Mouse (Mus musculus) hindbrain, embryonic 14.5 days (tissue): Measurements from ENCODE around the gene Tapbpl. TPM values are rescaled to one million over a fixed set of nuclear protein-coding genes. Genes with fewer than 3 reads are reported as not detected.

Experiments
- ATAC-seq: fragments of 200-750 bp; cut with Nextera tagmentation; 2 replicates; pipeline ENCODE4 v1.8.0; 2017; ENCODE audit warnings: moderate number of reproducible peaks, mild to moderate bottlenecking, moderate TSS enrichment, moderate library complexity; ENCODE audit not compliant: low FRiP score
- DNase-seq: peaks from one replicate; pipeline ENCODE4 v3.0.0-alpha.2; 2015; ENCODE audit warnings: low spot score
- H3K27ac ChIP-seq: fragments of 300-500 bp; sonication (generic); 2 replicates; pipeline ENCODE4 v1.5.1; 2014; ENCODE audit warnings: mild to moderate bottlenecking, moderate library complexity
- H3K27me3 ChIP-seq: fragments of 300-500 bp; sonication (generic); 2 replicates; pipeline ENCODE4 v1.6.1; 2014; ENCODE audit warnings: mild to moderate bottlenecking, low read length, mixed read lengths; ENCODE audit not compliant: control insufficient read depth, insufficient read depth
- H3K36me3 ChIP-seq: fragments of 300-500 bp; sonication (generic); replicated peaks from 2 replicates; pipeline ENCODE4 v1.6.1; 2014; ENCODE audit not compliant: control insufficient read depth, insufficient read depth
- H3K4me1 ChIP-seq: fragments of 300-500 bp; sonication (generic); replicated peaks from 2 replicates; pipeline ENCODE4 v1.6.1; 2014; ENCODE audit warnings: antibody characterized with exemption, low read length, mixed read lengths; ENCODE audit not compliant: control insufficient read depth, insufficient read depth
- H3K4me2 ChIP-seq: fragments of 300-500 bp; sonication (generic); replicated peaks from 2 replicates; pipeline ENCODE4 v1.6.1; 2014; ENCODE audit warnings: mild to moderate bottlenecking, moderate library complexity
- H3K4me3 ChIP-seq: fragments of 300-500 bp; sonication (generic); replicated peaks from 2 replicates; pipeline ENCODE4 v1.5.1; 2014; ENCODE audit warnings: mild to moderate bottlenecking, low read length
- H3K9ac ChIP-seq: fragments of 300-500 bp; sonication (generic); 2 replicates; pipeline ENCODE4 v1.6.1; 2014
- H3K9me3 ChIP-seq: fragments of 300-500 bp; sonication (generic); 2 replicates; pipeline ENCODE4 v1.6.1; 2016; ENCODE audit warnings: low read length; ENCODE audit not compliant: control insufficient read depth
- WGBS: fragments of 180-500 bp; shearing (Covaris S2); extraction: QIAGEN DNeasy Blood & Tissue Kit; methylation state at CpG from one replicate; pipeline ENCODE4 v1.1.7; 2014; 5-methylcytosine and 5-hydroxymethylcytosine counted together
- polyA plus RNA-seq: library from polyadenylated mRNA; unstranded; fragments of >200 nt; fragmentation: Nextera tagmentation; extraction: Ambion mirVana; gene quantifications from 2 replicates; pipeline ENCODE4 v1.2.1, GENCODE M21; 2014

Tapbpl gene
- polyA plus RNA-seq, 1 experiment from 2014 or later = 5.3 TPM

DNA sequence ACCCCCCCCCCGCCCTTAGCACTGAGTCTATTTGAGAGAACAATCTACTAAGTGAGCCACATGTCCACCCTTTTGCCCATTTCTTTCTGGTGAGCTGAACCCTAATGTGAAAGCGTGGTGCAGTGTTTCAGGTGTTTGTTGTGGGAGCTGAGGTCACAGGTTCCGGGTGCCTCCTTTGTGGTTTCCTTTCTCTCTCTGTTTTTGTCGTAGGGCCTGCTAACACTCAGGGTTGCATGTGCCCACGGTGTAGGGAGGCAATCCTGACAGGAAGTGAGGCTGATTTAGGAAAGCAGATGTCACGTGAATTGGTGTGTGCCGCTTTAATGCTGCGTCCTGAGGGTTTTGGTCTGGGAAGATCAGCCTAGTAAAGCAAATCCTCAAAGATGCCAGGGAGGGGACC lies 9.9 kb upstream of the Tapbpl start:
- Histone ChIP-seq H3K27me3 (no peaks in the 10 kb centered on the region), H3K9ac (no peak overlapping the region), H3K36me3 (no peaks in the 10 kb centered on the region), H3K9me3 (no peaks in the 10 kb centered on the region), H3K27ac (no peak overlapping the region), H3K4me1 (no peaks in the 10 kb centered on the region), H3K4me3 (no peak overlapping the region), H3K4me2 (no peak overlapping the region)
- WGBS = 91% methylated on average over 8 of the region's 8 CpGs
- ATAC-seq (no peak), DNase-seq (no peak)

DNA sequence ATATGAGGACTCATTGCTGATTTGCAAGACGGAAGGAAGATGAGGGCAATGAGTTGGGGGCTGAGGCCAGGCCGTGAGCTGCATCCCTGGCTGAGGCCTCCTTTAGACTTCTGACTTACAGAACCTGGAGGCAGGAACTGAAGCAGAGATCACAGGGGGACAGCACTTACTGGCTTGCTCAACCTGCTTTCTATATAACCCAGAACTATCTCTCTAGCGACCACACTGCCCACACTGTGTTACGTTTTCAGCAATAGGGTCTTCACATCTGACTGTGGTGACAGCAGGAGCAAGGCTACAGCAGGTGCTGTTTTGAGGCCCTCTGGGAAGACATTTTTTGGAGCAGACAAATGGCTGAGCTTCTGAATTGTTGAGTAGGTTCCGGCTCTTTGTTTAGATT lies 9.0 kb upstream of the Tapbpl start:
- ATAC-seq (no peak), DNase-seq (no peak)
- Histone ChIP-seq H3K9me3 (no peaks in the 10 kb centered on the region), H3K4me1 (no peaks in the 10 kb centered on the region), H3K9ac (no peak overlapping the region), H3K27ac (no peak overlapping the region), H3K4me3 (no peak overlapping the region), H3K4me2 (no peak overlapping the region), H3K36me3 (no peaks in the 10 kb centered on the region), H3K27me3 (no peaks in the 10 kb centered on the region)
- WGBS = 82% methylated on average over 5 of the region's 5 CpGs

DNA sequence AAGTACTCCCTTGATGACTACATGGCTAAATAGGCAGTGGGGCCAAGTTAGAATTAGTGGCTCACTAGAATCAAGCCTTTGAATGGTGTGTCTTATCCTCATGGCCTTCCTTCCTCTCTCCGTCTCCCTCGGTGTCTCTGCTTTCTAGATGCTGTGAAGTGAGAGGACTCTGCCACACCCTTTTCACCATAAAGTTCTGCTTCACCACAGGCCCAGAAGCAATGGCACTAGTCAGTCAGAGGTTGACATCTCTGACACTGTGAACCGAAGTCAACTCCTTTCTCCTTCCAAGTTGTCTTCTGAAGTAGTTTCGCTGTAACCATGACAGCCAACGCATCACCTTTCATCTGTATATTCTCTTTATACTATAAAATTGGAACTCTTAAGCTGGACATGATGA lies 7.9 kb upstream of the Tapbpl start:
- no peaks in the 10 kb centered on the region for H3K4me1 ChIP-seq
- WGBS = 94% methylated on average over 5 of the region's 5 CpGs
- ATAC-seq = no peak

DNA sequence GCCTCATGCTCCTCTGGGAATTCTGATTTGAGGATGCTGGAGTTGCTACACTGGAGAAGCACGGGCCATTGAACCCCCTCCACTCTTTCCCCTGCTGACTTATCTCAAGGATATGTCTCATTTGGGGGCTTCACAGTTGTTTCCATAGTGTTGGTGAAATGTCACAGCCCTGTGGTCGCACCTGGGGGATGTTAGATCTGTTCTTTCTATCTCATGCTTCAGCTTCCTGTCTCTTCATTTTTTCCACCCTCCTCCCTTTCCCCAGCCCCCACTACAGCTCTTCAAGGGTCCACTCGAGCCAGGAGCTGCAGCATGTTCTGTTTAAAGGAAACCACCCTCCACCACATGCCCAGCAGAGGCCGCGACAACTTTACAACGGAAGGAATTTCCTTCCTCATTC lies 6.7 kb upstream of the Tapbpl start:
- Histone ChIP-seq H3K27me3 (no peaks in the 10 kb centered on the region), H3K9me3 (no peaks in the 10 kb centered on the region), H3K27ac (no peak overlapping the region), H3K4me3 (no peak overlapping the region), H3K4me1 (no peaks in the 10 kb centered on the region), H3K9ac (no peak overlapping the region), H3K36me3 (no peaks in the 10 kb centered on the region), H3K4me2 (no peak overlapping the region)
- DNase-seq (no peak), ATAC-seq (no peak)
- 77% methylated on average over 6 of the region's 6 CpGs for WGBS

More for the DNA sequence above, 7.9 kb upstream of the Tapbpl start:
- H3K4me2 ChIP-seq = no peak overlapping the region
- no peak overlapping the region for H3K27ac ChIP-seq
- no peak for DNase-seq
- no peak overlapping the region for H3K4me3 ChIP-seq
- no peaks in the 10 kb centered on the region for H3K36me3 ChIP-seq
- H3K9ac ChIP-seq = no peak overlapping the region
- H3K27me3 ChIP-seq = no peaks in the 10 kb centered on the region
- H3K9me3 ChIP-seq = no peaks in the 10 kb centered on the region

DNA sequence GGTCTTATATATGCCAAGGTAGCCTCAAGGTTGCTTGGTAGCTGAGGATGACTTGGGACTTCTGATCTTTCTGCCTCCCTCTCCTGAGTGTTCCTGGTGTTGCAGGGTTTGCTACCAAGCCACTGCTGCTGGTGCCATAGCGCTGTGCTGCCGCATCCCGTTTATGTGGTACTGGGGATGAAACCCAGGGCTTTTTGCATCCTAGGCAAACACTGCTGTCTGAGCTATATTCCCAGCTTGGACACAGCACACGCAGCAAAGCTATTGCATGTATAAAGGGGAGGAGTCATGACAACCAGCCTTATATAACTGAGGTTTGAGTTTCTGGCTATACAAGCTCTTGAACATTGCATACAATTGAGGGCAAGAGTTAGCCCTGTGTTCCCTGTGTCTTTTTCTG lies 5.8 kb upstream of the Tapbpl start:
- no peak for DNase-seq
- 88% methylated on average over 4 of the region's 4 CpGs for WGBS
- no peak overlapping the region for H3K9ac ChIP-seq
- H3K27ac ChIP-seq = no peak overlapping the region
- H3K4me3 ChIP-seq = no peak overlapping the region
- H3K36me3 ChIP-seq = no peaks in the 10 kb centered on the region
- no peaks in the 10 kb centered on the region; the same call in 1 of the 2 replicates for H3K4me1 ChIP-seq
- no peak for ATAC-seq
- no peak overlapping the region for H3K4me2 ChIP-seq
- no peaks in the 10 kb centered on the region for H3K9me3 ChIP-seq
- H3K27me3 ChIP-seq = no peaks in the 10 kb centered on the region

DNA sequence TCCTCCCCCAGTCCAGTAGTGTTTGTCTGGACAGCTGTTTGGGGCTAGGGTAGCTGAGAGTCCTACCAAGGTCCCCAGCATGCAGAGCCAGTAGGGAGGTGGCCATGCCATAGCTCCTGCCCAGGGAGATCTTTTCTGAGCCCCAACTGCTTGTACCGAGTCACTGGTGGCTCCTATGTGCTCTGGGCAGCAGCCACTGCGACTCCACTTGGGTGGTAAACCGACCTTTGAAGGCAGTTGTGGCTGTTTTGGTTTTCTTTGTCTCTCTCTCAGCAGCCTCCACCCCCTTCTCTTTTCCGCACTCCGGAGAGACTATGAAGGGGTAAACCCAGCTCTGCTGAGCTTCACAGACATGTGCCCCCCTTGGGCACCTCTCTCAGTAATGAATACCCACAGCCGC lies 5.1 kb upstream of the Tapbpl start, which contains the start of gene Cd27:
TSS of gene Cd27 (minus strand) at position 229 of the 400 bp plus-strand sequence.
- no peak within 1 kb of the TSS for H3K9ac ChIP-seq
- H3K4me3 ChIP-seq = no peak within 1 kb of the TSS
- H3K4me2 ChIP-seq = no peak within 1 kb of the TSS
- H3K9me3 ChIP-seq = no peaks in the 10 kb centered on the region
- DNase-seq (no peak), ATAC-seq (no peak)
- 11% methylated on average over 6 of the region's 6 CpGs for WGBS
- no peak within 1 kb of the TSS for H3K27ac ChIP-seq
- no peaks in the 10 kb centered on the region for H3K36me3 ChIP-seq
- peaks cover 4% of the 10 kb centered on the region; the same call in 1 of the 2 replicates for H3K4me1 ChIP-seq
- H3K27me3 ChIP-seq = no peaks in the 10 kb centered on the region

DNA sequence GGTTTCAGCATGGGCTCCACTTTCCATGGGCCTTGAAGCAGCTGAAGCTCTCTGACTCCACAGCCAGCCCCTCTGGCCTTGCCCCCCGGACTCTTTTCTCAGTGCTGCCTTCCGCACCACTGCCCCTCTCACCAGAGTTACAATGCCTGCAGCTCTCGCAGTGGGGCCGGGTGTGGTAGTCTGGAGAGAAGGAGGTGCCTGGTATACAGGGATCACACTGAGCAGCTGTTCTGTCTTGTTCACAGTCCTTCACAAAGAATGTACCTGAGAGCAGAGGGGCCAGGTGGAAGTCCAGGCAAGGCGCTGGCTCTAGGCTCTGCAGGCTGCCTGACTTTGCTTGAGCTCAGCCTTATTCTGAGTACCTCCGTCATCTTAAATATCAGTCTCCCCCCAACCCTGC lies 4.7 kb upstream of the Tapbpl start:
- Histone ChIP-seq H3K9ac (no peak overlapping the region), H3K4me2 (no peak overlapping the region), H3K27me3 (no peaks in the 10 kb centered on the region), H3K9me3 (no peaks in the 10 kb centered on the region), H3K27ac (no peak overlapping the region), H3K4me3 (no peak overlapping the region), H3K4me1 (peaks cover 8% of the 10 kb centered on the region), H3K36me3 (no peaks in the 10 kb centered on the region)
- ATAC-seq (no peak), DNase-seq (no peak)
- 55% methylated on average over 6 of the region's 6 CpGs for WGBS

DNA sequence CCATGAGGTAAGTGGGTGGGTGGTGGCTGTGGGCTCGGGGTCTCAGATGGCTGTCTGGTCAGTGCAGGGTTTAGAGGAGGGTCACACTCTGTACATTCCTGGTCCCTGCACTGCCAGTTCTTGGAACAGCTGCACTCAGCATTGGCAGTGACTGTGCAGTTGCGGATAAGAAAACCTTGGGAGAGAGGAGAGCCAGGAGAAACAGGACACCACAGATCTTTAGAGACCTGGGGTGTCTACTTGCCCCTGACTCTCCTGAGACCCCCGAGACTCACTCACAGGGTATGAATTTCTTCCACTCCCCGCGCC lies 2.8 kb upstream of the Tapbpl start:
- Histone ChIP-seq H3K27me3 (no peaks in the 10 kb centered on the region), H3K9me3 (no peaks in the 10 kb centered on the region), H3K4me2 (no peak overlapping the region), H3K4me3 (no peak overlapping the region), H3K36me3 (no peaks in the 10 kb centered on the region), H3K27ac (no peak overlapping the region), H3K9ac (no peak overlapping the region), H3K4me1 (peaks cover 18% of the 10 kb centered on the region)
- WGBS = 79% methylated on average over 5 of the region's 5 CpGs
- no peak for DNase-seq
- no peak for ATAC-seq

DNA sequence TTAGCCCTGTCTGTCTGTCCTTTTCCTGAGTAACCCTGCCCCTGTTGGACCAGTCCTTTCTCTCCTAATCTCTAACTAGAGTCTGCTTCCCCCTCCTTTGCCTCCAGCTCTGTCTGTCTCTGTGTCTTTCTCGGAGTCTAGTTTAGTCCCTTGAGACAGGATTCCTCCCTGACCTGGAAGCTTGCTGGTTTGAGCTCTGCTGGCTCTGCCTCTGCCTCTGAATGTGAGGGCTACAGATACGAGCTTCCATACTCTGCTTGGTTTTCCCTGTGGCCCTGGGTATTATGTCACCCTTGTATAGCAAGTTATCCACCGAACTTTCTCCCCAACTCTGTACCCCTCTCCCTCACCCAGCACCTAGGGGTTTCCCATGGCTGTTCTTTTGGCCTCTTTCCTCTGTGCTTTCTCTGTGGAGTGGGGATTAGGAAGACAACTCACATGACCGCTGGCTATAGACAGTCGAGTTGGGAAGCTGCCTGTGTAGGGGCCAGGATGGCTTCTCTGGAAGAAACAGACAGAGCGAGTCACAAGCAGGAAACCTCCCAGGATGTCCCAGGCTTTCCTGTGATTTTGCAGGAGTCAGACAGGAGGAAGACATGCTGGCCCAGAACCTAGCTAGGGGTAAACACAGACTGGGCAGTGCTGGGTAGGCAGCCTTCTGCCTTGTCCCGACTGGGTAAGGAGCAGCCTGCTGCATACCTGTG lies 2.3 kb upstream of the Tapbpl start:
- ATAC-seq (no peak), DNase-seq (no peak)
- H3K9me3 ChIP-seq = no peaks in the 10 kb centered on the region
- 72% methylated on average over 7 of the region's 7 CpGs for WGBS
- no peak overlapping the region for H3K4me3 ChIP-seq
- H3K4me1 ChIP-seq = peaks cover 18% of the 10 kb centered on the region
- H3K27ac ChIP-seq = no peak overlapping the region
- no peaks in the 10 kb centered on the region for H3K27me3 ChIP-seq
- no peak overlapping the region for H3K9ac ChIP-seq
- H3K36me3 ChIP-seq = no peaks in the 10 kb centered on the region
- H3K4me2 ChIP-seq = no peak overlapping the region

DNA sequence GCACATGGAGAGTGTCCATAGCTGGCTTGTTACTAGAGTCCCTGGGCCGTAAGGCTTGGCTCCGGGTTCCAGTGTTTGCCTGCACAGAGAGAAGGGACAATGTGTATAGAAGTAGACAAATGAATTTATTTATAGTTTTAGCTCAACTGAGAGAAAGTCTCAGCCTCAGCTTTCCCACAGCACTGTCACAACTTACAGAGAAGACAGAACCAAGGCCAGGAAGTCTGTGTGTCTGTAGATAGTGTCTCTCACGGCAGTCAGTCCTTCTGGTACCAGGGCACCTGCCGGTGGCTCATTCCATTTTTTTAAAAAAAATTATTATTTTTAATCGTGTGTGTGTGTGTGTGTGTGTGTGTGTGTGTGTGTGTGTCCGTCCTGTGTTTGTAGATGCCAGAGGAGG lies 856 bp upstream of the Tapbpl start:
- Histone ChIP-seq H3K4me2 (0 out of 2 replicates have a peak overlapping the region, but pooled peaks have one; percentile 84), H3K4me1 (peaks cover 18% of the 10 kb centered on the region)

More for the DNA sequence above, 856 bp upstream of the Tapbpl start:
- 79% methylated on average over 6 of the region's 6 CpGs for WGBS
- Histone ChIP-seq H3K9ac (no peak overlapping the region), H3K27me3 (no peaks in the 10 kb centered on the region), H3K27ac (no peak overlapping the region), H3K4me3 (no peak overlapping the region), H3K36me3 (no peaks in the 10 kb centered on the region), H3K9me3 (no peaks in the 10 kb centered on the region)
- DNase-seq (no peak), ATAC-seq (no peak)
